Mouse (Mus musculus) heart, postnatal 10 days (tissue): ENCODE data around the gene Krtap1-3. TPM values are rescaled to one million over a fixed set of nuclear protein-coding genes. Genes with fewer than 3 reads are reported as not detected.

ENCODE experiments used
- DNase-seq, 2 experiments: peaks; one replicate each; pipeline ENCODE4 v3.0.0; 2021
- intact Hi-C: fragments of 180-260 bp; cut with DNase I; formaldehyde crosslinking; loops from one replicate; pipeline ENCODE4 v1.15.1; 2025
- total RNA-seq, 2 experiments: library from RNA; stranded (reverse); gene quantifications; 2 replicates each; pipeline ENCODE4 v1.2.3; 2021

The Krtap1-3 gene
- total RNA-seq, 2 experiments from 2014 or later, result not detected

GRCm38 (mm10) chr11:99559366-99559765 lies 31.8 kb downstream of the Krtap1-3 start, which contains the start of gene Gm11939:
Gene Gm11939, minus strand, starts transcription at chr11:99559466.
- intact Hi-C loops, result no loop called here
- no peak for DNase-seq

- intact Hi-C loops, result no loop called here
- no peak for DNase-seq
Measured at GRCm38 (mm10) chr11:99557976-99558745, 33.0 kb downstream of the Krtap1-3 start.

DNA sequence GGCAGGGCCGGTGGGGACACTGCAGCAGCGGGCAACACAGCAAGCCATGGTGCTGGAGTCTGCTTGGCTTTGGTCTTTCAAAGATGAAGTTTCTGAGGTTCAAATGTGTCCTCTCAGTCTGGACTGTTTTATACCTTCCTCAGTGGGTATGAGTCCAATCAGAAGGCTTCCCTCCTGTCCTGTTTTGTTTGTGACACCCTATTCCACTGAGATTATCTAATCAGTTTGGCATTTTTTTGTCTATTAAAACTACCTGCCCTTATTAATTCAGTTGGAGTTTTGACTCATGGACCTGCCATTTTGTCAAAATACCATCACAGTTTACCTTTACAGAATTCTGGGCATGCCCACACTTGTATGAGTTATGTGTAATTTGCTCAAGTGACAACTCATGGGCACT lies 34.4 kb downstream of the Krtap1-3 start, which contains the start of gene Krtap3-2:
TSS of gene Krtap3-2 (minus strand) at position 101 of the 400 bp plus-strand sequence.
- intact Hi-C loops, result no loop called here
- no peak for DNase-seq

DNA sequence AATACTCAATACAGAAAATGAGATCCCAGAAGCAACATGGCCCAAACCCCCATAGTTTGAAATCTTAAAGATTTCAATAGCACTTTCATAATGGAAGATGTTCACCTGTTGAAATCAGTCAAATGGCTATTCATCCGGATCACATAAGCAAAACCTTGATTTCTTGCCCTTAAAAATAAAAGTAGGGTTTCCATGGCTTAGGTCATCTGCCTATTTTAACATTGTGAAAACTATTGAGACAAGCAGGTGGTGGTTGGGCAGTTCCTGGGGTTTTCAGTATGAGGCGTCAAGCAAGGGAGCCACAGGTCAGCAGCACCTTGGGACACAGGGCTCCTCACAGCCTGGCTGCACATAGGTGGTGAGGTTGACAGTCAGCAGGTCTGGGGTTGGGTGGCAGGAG lies 34.9 kb downstream of the Krtap1-3 start:
- no peak for DNase-seq
- intact Hi-C loops, result no loop called here

- DNase-seq, result no peak
- intact Hi-C loops, result no loop called here
Measured at GRCm38 (mm10) chr11:99550765-99551164, 40.4 kb downstream of the Krtap1-3 start, which contains the start of gene Krtap3-3. Gene Krtap3-3, minus strand, starts transcription at chr11:99550865.

DNA sequence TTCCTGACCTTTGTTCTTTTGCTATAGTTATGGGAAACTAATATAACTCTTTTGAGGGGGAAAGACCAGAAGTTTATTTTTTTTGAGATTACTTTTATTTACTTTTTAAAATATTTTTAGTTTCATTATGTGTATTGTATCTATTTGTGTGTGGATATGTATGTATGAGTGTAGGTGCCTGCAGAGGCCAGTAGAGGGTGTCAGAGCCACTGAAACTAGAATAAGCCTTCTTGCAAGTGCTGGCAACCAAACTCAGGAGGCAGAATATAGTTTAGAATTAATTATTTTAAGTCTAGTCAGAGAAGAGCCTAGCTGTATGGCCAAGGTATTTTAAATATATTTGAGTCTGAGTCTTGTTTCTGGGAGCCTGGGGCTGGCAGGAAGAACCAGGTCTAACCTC lies 43.2 kb downstream of the Krtap1-3 start:
- no peak for DNase-seq
- intact Hi-C loops, result no loop called here

Other genes starting within 250 kb of the Krtap1-3 start
- gene Krt27, start 240.2 kb downstream of the Krtap1-3 start, total RNA-seq, result not detected
- gene Krt28, start 216.4 kb downstream of the Krtap1-3 start, total RNA-seq, result not detected
- gene Krt10, start 202.0 kb downstream of the Krtap1-3 start, total RNA-seq, result 1 to 10 TPM; 6.8 to 9.7 TPM
- gene Krt12, start 169.1 kb downstream of the Krtap1-3 start, total RNA-seq, result not detected
- gene Krt20, start 153.2 kb downstream of the Krtap1-3 start, total RNA-seq, result under 1 TPM; 0.26 to 0.30 TPM
- gene Krt23, start 98.2 kb downstream of the Krtap1-3 start, total RNA-seq, result under 1 TPM in 1 of 2 experiments, not detected in 1; 0.17 TPM
- gene Krt39, start 70.0 kb downstream of the Krtap1-3 start, total RNA-seq, result not detected
- not detected for gene Krt40, start 48.2 kb downstream of the Krtap1-3 start, total RNA-seq
- not detected for gene Krtap3-3, start 40.5 kb downstream of the Krtap1-3 start, total RNA-seq
- gene Krtap3-2, start 34.5 kb downstream of the Krtap1-3 start, total RNA-seq, result not detected
- not detected for gene Gm11939, start 31.9 kb downstream of the Krtap1-3 start, total RNA-seq
- gene Krtap3-1, start 24.7 kb downstream of the Krtap1-3 start, total RNA-seq, result not detected
- not detected for gene Krtap1-5, start 10.3 kb downstream of the Krtap1-3 start, total RNA-seq
- not detected for gene Krtap1-4, start 7.7 kb downstream of the Krtap1-3 start, total RNA-seq
- gene Krtap9-3, start 6.8 kb upstream of the Krtap1-3 start, total RNA-seq, result not detected
- not detected for gene Gm11938, start 12.0 kb upstream of the Krtap1-3 start, total RNA-seq
- gene Gm11937, start 18.9 kb upstream of the Krtap1-3 start, total RNA-seq, result not detected
- not detected for gene Krtap2-4, start 23.5 kb upstream of the Krtap1-3 start, total RNA-seq
- not detected for gene Gm11562, start 29.1 kb upstream of the Krtap1-3 start, total RNA-seq
- gene Krtap4-1, start 36.9 kb upstream of the Krtap1-3 start, total RNA-seq, result not detected
- gene Krtap4-2, start 43.7 kb upstream of the Krtap1-3 start, total RNA-seq, result not detected
- not detected for gene Krtap4-7, start 52.8 kb upstream of the Krtap1-3 start, total RNA-seq
- gene Gm11555, start 58.9 kb upstream of the Krtap1-3 start, total RNA-seq, result not detected
- gene Gm11563, start 67.6 kb upstream of the Krtap1-3 start, total RNA-seq, result not detected
- not detected for gene Krtap4-6, start 74.6 kb upstream of the Krtap1-3 start, total RNA-seq
- not detected for gene Gm14190, start 99.4 kb upstream of the Krtap1-3 start, total RNA-seq
- not detected for gene Gm14180, start 143.0 kb upstream of the Krtap1-3 start, total RNA-seq
- gene Gm11595, start 181.6 kb upstream of the Krtap1-3 start, total RNA-seq, result not detected
- gene Krtap4-8, start 189.4 kb upstream of the Krtap1-3 start, total RNA-seq, result not detected
- not detected for gene Krtap4-9, start 193.9 kb upstream of the Krtap1-3 start, total RNA-seq
- gene Gm11596, start 202.1 kb upstream of the Krtap1-3 start, total RNA-seq, result not detected
- gene Gm11569, start 207.6 kb upstream of the Krtap1-3 start, total RNA-seq, result not detected
- gene Gm11554, start 213.1 kb upstream of the Krtap1-3 start, total RNA-seq, result not detected
- gene Krtap4-13, start 218.6 kb upstream of the Krtap1-3 start, total RNA-seq, result not detected
- gene Gm11564, start 224.3 kb upstream of the Krtap1-3 start, total RNA-seq, result not detected
- gene 2300003K06Rik, start 246.7 kb upstream of the Krtap1-3 start, total RNA-seq, result not detected